ENCODE assay signal across 14 mouse cellular contexts in the genomic region with DNA sequence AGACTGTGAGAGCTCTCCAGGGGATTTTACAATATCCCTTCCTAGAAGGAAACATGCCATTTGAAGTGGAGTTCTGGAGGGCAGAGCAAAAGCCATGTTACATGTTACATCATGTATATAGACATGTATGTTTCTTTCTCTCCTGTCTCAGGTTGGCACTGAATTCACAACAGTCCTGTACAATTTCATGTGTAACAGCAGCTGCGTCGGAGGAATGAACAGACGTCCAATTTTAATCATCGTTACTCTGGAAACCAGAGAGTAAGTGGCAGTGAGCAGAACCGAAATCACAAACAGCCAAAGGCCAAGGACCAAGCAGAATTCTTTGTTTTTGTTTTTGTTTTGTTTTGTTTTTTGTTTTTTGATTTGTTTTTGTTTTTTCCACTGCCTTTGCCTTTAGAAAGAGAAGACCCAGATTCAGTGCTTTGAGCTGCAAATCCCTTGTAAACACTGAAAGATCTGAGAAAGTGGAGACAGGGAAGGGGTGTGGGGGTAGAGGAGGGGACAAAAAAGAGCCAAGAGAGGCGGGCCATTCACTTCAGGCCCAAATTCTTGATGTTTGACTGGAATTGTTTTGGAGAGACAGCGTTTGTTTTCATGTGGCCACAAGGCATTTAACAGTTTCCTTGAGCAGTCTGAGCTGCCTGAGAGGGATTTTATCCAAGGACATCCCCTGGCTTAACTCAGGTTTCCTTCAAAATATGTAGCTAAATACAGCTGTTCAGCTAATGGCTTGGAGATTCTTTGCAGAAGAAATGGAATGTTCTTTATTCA.
DNase-seq lines count a peak whose midpoint lies in the region; ATAC-seq and TF ChIP-seq lines count a peak whose summit lies in the region.
"Had no signal": no experiment of that assay in that cellular context is flagged by ENCODE, and none has a peak within 500 bp of the region (broad histone marks: within the 10 kb centered on the region; RNA-seq: fewer than 3 reads in every experiment).

No protein-coding gene starts in this region.

- H3K4me3 ChIP-seq in hindbrain, postnatal 0 days (ENCODE audit: low read length), result no peak overlapping the region
- no peak overlapping the region for H3K4me3 ChIP-seq in hindbrain, embryonic 12.5 days
- no peak overlapping the region for H3K4me3 ChIP-seq in left cerebral cortex, adult 2 months
- H3K4me3 ChIP-seq: heart, adult 2 months; neural tube, embryonic 12.5 days had no signal

- no peak overlapping the region for H3K4me2 ChIP-seq in hindbrain, postnatal 0 days (ENCODE audit: low read depth, low read length)
- H3K4me2 ChIP-seq in hindbrain, embryonic 12.5 days (replicated peaks), result no peak overlapping the region
- H3K4me2 ChIP-seq: neural tube, embryonic 12.5 days had no signal

- H3K36me3 ChIP-seq in hindbrain, postnatal 0 days (ENCODE audit: insufficient read depth, low read length), result no peaks in the 10 kb centered on the region
- no peaks in the 10 kb centered on the region for H3K36me3 ChIP-seq in hindbrain, embryonic 12.5 days
- H3K36me3 ChIP-seq: neural tube, embryonic 12.5 days had no signal

- no peaks in the 10 kb centered on the region for H3K9me3 ChIP-seq in hindbrain, postnatal 0 days (ENCODE audit: low read length)
- no peaks in the 10 kb centered on the region for H3K9me3 ChIP-seq in hindbrain, embryonic 12.5 days (replicated peaks)
- H3K9me3 ChIP-seq: neural tube, embryonic 12.5 days had no signal

- intact Hi-C loops in heart, postnatal 36 days (cut with DNase I), result no loop called here
- intact Hi-C loops in left cerebral cortex, adult 2 months (cut with DNase I), result loop anchor here (10.0 kb wide), 1 partner anchor 490 kb away; no protein-coding TSS in a partner anchor

- no peak overlapping the region for H3K9ac ChIP-seq in hindbrain, postnatal 0 days (replicated peaks; ENCODE audit: low read length)
- H3K9ac ChIP-seq in hindbrain, embryonic 12.5 days, result no peak overlapping the region
- H3K9ac ChIP-seq: neural tube, embryonic 12.5 days had no signal

- ATAC-seq in hindbrain, postnatal 0 days, result no peak
- no peak for ATAC-seq in hindbrain, embryonic 12.5 days (ENCODE audit: low FRiP score)
- ATAC-seq: intestine, embryonic 16.5 days had no signal

- no peak overlapping the region for H3K27ac ChIP-seq in hindbrain, postnatal 0 days
- no peak overlapping the region for H3K27ac ChIP-seq in hindbrain, embryonic 12.5 days
- no peak overlapping the region; the same call in 1 of the 2 replicates for H3K27ac ChIP-seq in left cerebral cortex, adult 2 months
- H3K27ac ChIP-seq: heart, adult 2 months; neural tube, embryonic 12.5 days had no signal

- H3K27me3 ChIP-seq in hindbrain, postnatal 0 days (ENCODE audit: insufficient read depth, low read length), result no peaks in the 10 kb centered on the region
- no peaks in the 10 kb centered on the region for H3K27me3 ChIP-seq in hindbrain, embryonic 12.5 days
- H3K27me3 ChIP-seq: neural tube, embryonic 12.5 days had no signal

- no peak for TF ChIP-seq CTCF in hindbrain, postnatal 0 days (IDR thresholded peaks at IDR 0.05; ENCODE audit: low read depth)
- no peak for TF ChIP-seq CTCF in left cerebral cortex, adult 2 months (IDR thresholded peaks at IDR 0.05)

- peak; percentile 6 for DNase-seq in hindbrain, postnatal 0 days (ENCODE audit: low spot score)
- DNase-seq in urinary bladder, postnatal 14 days (ENCODE audit: low spot score), result peak; percentile 16
- no peak for DNase-seq in urinary bladder, postnatal 10 days (ENCODE audit: low spot score)
- peak; percentile 16 to 19 for DNase-seq in heart, postnatal 36 days
- DNase-seq in adrenal gland, postnatal 25 days, result no peak
- no peak for DNase-seq in embryo, embryonic 9.5 days (ENCODE audit: extremely low spot score)
- no peak for DNase-seq in left cerebral cortex, adult 2 months (ENCODE audit: extremely low spot score in 1 of 2, low spot score in 2 of 2)
- DNase-seq: cerebellum, adult 11-12 months; left cerebral cortex, postnatal 4 days; right cerebral cortex, postnatal 4 days had no signal

- no peaks in the 10 kb centered on the region for H3K4me1 ChIP-seq in hindbrain, postnatal 0 days (ENCODE audit: insufficient read depth, low read length)
- H3K4me1 ChIP-seq in hindbrain, embryonic 12.5 days, result no peaks in the 10 kb centered on the region
- H3K4me1 ChIP-seq: neural tube, embryonic 12.5 days had no signal

- 39% methylated on average over 7 of the region's 7 CpGs for WGBS in hindbrain, postnatal 0 days
- WGBS in hindbrain, embryonic 12.5 days, result 57% methylated on average over 7 of the region's 7 CpGs

Comparison
In these comparisons a context has a peak if more than half of its experiments do, and no peak if none do; other contexts are left out.
1. DNase-seq: peak in hindbrain, postnatal 0 days (single experiment), urinary bladder, postnatal 14 days (single experiment) and heart, postnatal 36 days (2 of 2); none in urinary bladder, postnatal 10 days (single experiment), adrenal gland, postnatal 25 days (single experiment), embryo, embryonic 9.5 days (single experiment) and left cerebral cortex, adult 2 months (0 of 2).